Mouse (Mus musculus) heart, adult 2 months (tissue): Measurements from ENCODE around the gene Gm20683.

Experiments
- CTCF ChIP-seq: fragments of 200-600 bp; IDR thresholded peaks from 2 replicates; pipeline ENCODE4 v1.8.1; 2022; ENCODE audit warnings: antibody characterized with exemption, mild to moderate bottlenecking, moderate library complexity
- EP300 ChIP-seq: fragments of 200-500 bp; IDR thresholded peaks from 2 replicates; pipeline ENCODE4 v1.6.1; 2011; ENCODE audit warnings: low read depth, low read length, control low read depth; ENCODE audit not compliant: insufficient read depth
- POLR2A ChIP-seq: fragments of 200-500 bp; IDR thresholded peaks from 2 replicates; pipeline ENCODE4 v1.6.1; 2011; ENCODE audit warnings: mild to moderate bottlenecking, low read depth, low read length, control low read depth; ENCODE audit not compliant: insufficient read depth

- TF ChIP-seq CTCF (no peak), POLR2A (no peak), EP300 (no peak)
Measured at GRCm38 (mm10) chr17:25879750-25880149, 38.2 kb upstream of the Gm20683 start.
